Mouse (Mus musculus): ENCODE data around the gene Gdi2.
"Not testable (repeated sequence)": the region's sequence is repeated elsewhere in the genome, so short reads cannot be mapped to it uniquely, and the experiment has no call there.

Gene Gdi2

DNA sequence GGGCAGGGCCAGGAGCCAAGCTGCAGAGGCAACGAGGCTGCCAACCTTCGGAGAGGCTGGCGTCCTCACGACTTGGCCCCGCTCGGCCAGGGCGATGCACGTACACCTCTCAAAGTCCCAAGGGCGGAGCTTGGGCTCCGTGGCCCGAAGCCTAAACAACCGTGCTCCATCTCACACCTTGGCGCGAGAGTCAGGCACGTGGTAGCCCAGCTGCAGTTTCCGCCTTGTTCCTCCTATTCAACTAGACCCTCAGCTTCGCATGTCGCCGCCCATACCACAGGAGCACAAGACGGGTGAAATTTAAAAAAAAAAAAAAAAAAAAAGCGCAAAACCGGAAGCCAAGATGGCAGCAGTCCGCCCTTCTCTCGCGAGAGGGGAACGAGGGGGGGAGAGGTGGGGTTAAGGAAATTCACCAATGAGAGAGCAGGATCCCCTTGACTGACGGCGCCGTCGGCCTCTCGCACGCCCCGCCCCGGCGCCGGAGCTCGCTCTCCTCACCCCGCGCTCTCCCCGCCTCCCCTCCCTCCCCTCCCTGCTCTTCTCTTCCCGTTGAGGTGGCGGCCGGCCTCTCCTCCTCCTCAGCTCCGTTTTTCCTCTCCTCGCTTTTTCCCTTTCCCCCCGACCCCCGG is at the start of gene Gdi2:
TSS of gene Gdi2 (plus strand) at position 470 of the 629 bp plus-strand sequence.
- DNase-seq = peak; percentile 94

DNA sequence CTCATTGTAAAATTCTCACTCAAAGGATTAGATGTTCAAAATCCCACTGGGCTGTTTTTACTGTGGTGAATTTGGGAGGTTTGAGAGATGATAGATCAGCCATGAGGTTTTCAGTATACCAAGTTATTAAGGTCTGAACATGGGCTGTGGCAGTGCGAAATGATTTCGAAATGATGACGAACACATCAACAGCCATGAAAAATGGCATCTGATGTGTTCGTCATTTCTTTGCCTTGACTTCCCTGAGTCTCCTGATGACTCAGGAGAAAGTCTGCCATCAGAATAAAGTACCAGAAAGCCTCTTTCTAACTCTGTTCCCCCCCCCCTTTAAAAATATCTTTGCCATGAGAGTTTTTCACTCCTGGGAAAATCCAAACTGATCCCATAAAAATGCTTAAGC is 42.3 kb upstream of the Gdi2 start:
- no peak for DNase-seq

DNA sequence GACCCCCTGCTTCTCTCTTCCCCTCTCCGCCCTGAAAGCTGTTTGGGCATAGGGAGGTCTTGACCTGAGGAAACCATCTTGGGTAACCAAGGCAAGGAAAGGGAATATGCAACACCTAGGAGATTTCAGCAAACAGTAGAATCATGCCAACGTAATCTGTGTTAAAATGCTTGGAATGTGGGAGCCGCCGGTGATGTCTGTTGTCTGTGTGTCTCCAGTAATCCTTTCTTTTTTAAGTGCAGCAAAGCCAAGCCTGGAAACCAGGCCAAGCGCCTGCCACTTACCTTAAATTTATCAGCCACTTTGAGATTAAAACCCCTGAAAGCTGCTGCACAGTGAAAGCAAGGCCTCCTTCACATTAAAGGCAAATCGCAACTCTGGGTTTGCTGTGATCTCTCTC is 36.8 kb upstream of the Gdi2 start:
- not testable (repeated sequence) for DNase-seq

DNA sequence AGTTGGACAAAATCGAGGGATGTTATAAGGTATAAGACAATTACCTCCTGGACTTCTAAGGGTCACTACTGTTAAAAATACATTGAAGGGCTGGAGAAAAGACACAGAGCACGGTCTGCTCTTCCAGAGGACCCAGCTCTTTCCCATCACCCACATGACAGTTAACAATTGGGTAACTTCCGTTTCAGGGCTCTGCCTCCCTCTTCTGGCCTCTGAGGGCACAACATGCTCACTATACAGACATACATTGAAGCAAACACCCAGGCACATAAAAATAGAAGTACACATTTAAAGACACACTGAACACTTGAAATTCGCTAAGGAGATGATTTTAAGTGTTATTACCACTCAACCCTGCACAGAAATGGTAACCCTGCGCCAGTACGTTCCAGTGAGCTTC is 22.5 kb upstream of the Gdi2 start:
- not testable (repeated sequence) for DNase-seq

DNA sequence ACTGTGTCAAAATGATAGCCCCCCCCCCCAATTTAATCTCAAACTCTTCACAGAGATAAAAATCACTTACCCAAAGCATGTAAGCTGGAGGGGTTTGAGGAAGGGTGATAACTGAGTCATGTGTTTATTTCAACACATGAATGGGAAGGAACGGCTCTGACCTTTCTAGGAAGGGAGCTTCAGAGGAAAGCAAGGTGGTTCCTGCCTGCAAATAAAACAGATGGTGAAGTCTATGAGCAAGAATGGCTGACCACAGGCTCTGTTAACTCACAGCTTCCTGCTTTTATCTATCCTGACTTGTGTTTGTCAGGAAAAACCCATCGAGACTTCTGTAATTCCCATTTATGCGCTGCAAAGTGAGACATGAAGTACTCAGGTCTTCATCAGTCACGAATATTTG is 18.5 kb upstream of the Gdi2 start:
- not testable (repeated sequence) for DNase-seq

DNA sequence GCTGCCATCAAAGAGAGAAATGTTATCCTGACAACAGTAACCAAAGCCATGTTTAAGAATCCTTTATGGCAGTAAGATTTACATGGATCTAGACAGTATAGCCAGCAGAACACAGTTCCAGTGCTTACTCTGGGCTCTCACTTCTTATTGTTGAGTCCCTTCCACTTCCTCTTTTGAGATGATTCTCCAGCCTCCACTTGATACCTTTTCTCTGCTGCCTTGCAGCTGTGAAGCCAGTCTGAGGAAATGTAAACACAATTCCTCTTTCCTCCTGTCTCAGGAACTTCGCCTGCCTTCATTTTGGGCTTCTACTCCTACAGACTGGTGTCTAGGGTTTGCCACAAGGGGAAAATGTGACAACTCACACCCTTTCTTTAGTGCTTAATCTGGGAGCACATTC is 17.9 kb upstream of the Gdi2 start:
- not testable (repeated sequence) for DNase-seq

DNA sequence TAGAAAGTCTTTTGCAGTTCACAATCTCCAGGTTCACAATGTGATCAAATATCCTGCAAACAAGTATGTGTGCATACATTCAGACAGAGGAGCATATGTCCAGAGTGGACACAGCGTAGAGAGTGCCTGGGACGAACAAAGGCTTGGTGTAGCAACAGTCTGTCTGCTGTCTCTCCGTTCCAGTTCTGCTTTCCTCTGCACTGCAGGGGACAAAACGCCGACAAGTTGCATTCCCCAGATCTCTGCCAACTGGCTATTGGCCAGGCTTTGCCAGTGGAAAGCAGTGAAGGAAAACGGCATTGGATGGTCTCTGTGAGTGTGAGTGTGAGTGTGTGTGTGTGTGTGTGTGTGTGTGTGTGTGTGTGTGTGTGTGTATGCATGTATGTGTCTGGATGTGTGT is 14.4 kb upstream of the Gdi2 start:
- no peak for DNase-seq

DNA sequence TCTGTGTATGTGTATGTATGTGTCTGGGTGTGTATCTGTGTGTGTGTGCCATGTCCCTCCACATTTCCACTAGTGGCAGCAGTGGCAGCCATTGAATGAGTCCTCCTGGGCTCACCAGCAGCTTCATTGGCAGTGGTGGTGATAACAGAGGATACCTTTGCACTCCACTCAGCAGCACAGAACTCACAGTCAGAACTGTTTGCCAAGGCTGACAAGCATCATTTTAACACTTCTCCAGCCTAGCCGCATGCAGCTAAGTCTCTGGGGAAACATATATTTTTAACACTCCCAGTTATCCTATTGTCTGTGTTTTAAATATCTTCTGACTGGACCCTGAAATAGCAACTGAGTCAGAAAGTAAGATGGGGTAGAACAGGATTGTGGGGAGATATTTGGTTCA is 13.9 kb upstream of the Gdi2 start:
- DNase-seq = no peak

DNA sequence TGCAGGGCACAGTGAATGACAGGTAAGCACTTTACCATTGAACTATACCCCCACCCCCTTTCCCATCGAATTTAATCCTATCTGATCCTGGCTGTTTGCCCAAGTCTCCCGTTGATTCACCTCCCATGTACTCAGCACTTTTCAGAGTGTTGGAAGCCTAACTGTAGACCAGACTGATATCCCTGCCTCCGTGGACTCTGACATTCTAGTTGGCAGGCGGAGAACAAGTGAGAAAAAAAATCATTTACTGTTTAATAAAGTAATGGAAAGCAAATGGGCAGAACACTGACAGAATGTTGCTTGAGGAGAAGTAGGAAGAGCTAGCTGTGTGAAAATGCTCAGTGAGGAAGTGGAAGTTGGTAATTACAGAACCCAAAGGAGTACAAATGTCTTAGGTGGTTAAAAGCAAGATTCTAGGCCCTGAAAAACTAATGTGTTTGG is 12.2 kb upstream of the Gdi2 start:
- no peak for DNase-seq

DNA sequence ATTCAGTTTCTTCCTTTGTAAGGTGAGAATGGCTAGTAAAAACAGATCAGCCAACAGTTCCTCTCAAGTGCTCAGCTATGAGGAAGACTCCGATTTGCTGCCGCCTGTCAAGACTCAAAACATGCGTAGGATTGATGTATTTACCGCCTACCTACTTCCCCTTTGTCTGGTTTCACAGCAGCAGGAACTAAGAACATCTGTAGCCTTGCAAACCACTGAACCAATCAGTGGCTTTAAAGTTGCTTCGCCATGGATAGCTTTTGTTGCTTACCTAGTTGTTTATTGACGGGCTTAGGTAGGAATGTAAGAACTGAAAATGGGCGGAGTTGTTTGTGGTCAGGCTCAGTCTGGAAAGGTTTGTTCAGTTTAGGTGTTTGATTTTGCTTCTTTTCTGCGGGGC is 11.5 kb upstream of the Gdi2 start:
- DNase-seq = no peak

DNA sequence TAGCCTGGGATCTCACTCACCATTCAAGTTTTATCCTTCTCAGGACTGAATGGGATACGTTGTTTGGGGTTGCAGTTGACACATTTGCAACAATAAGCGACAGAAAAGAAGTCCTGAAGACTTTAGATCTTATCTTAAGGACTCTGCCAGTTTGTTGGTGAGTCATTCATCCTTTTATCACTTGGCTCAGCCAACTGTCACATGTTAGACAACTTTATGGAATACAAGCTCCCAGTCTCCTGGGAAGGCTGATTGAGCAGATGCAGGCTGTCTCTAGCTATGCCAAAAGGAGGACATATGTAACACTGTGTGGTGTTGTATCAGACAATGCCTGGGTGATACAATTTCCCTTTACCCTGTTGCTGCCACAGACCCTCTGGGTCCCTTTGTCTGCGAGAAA is 7.4 kb upstream of the Gdi2 start:
- no peak for DNase-seq

DNA sequence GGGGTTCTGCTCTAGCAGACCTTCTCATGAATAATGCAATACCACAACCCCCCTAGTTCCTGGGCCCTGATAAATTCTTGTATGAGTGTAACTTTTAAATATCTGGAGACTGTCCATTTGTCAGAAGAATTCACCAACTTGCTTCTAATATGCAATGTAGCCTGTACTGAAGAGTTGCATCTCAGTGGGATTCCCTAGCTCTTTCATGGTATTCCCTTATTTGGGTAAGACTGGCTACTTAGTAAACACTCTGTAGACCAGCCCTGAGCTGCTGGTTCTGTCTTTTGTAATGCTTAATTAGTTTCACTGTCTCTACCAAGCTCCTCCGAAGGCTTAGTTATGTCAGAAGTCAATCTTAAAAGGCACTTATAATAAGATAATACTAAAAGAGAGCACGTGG is 6.7 kb upstream of the Gdi2 start:
- DNase-seq = not testable (repeated sequence)

DNA sequence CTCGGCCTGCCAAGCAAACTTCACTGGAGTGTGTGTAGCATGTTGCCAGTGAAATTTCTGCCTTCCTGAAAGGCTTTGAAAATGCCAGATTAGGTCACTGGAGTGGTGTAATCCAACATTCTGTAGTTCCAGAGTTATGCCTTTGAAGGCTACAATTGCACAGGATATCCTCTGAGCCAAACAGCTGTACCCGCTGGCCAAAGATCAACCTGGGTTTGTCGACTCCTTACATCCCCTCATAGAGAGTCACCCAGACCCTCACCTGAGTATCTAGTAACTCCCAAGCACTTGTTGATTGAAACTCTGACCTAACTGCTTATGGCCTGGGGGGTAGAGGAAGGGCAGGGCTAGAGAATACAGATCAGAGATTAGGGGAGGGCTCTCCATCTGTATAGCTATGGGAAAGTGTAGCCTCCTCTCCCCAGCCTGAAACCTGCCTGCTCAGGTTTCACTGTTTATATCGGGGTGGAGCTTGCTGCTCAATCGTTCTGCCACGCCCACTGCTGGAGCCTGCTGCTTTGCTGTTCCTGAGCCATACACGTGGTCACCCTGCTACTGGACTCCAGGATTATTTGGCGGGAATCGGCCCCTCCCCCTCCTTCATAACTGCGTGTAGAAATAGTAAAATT is 6.1 kb upstream of the Gdi2 start:
- DNase-seq = no peak

DNA sequence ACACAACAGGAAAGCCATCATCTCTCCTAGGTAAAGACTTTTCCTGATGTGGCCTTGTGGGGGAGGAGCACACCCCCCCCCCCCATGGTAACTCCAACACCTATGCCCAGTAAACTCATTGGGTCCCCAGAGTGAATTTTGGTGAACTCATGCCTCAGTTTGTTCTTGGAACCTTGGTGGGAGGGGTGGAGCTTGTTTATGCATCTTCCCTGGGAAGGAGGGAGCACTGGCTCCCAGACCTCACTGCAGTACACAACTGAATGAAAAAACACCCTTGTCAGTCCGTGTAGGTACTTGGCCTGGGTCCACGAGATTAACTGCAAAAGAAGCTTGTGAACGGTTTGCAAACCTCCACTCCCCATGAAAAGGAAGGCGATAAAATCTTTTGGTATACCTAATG is 5.4 kb upstream of the Gdi2 start:
- no peak for DNase-seq

DNA sequence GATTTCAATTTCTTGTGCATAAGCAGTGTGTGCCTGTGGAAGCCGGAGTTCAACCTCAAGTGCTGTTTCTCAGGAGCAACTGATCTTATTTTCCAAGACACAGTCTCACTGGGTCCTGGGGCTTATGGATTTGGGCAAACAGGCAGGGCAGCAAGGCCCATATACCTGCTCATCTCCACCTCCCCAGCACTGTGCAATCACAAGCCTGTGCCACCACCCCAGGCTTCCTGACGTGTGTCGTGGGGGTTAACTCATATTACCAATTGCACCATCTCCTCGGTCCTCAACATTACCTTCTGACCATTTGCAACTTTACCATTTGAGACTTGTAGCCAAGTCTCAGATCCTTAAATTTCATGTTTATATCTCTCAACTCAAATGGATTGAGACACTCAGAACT is 3.7 kb upstream of the Gdi2 start:
- no peak for DNase-seq

DNA sequence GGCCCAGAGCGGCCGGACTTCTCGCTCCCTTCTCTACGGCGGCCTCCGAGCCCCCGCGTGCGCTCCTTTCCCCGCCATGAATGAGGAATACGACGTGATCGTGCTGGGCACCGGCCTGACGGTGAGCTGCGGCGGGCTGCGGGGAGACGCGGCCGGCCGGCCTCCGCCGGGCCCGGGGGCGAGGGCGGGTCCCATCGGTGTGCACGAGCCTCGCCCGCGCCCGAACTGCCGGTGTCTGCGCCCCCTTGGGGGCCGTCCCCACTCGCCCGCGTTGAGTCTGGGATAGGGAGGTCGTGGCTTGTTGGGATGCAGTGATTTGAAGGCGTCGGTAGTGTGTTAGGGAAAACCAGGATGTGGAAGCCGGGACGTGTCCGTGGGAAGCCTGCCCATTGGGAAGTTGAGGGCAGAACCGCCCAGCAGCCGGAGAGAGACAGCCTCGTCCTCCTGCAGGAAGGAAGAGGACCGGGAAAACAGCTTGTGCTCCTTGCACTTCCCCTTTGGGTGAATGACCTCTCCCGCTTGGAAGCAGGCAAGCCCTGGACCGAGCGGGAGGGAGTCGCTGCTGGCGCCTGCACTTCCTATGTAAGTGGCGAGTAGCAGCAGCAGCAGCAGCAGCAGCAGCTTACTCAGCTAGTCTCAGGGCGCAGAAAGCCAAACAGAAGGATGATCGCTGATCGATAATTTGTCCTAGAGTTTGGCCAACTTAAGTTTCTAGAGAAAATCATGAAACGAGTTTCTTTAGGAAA is 533 bp downstream of the Gdi2 start:
- DNase-seq = no peak

DNA sequence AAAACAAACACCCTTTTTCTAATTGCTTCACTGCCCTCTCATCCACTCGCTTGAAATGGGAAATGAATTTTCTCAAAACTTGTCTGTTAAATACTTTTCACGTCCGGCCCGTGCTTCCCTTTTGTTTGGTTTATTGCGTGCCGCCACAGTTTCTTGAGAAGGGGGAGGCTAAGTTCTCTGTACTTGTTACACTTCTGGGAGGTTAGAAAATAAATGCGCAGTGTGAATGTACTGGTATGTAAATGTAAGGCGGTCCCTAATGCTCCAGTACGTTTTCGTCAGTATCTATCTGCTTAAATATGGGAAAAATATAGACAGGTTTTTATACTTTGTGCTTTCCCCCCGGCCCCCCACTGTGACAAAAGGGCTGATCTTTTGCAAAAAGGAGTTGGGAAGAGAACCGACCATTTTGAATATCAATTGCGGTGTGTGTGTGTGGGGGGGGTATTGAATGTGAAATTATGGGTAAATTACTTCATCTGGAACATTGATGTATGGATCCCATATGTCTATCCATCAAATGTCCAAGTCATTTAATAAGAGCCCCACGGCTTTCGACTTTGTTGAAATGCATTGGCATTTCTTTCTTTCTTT is 1.2 kb downstream of the Gdi2 start:
- no peak for DNase-seq

DNA sequence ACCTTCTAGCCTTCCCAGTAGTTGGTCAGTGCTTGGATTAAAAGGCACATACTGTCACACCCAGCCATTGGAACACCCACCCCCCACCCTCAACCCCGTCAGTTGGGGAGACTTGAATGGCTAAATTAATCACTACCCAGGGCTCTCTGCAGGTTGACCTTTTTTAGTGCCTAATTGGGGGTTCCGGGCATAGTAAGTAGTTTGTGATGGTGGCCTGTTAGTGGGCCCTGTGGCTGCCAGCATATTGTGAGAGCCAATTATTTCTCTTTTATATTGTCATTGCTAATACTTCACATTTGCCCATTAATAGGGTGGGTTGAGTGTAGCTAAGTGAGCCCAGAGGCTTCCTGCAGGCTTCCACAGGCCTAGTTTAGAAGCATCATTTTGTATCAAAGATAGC is 2.3 kb downstream of the Gdi2 start:
- DNase-seq = no peak

DNA sequence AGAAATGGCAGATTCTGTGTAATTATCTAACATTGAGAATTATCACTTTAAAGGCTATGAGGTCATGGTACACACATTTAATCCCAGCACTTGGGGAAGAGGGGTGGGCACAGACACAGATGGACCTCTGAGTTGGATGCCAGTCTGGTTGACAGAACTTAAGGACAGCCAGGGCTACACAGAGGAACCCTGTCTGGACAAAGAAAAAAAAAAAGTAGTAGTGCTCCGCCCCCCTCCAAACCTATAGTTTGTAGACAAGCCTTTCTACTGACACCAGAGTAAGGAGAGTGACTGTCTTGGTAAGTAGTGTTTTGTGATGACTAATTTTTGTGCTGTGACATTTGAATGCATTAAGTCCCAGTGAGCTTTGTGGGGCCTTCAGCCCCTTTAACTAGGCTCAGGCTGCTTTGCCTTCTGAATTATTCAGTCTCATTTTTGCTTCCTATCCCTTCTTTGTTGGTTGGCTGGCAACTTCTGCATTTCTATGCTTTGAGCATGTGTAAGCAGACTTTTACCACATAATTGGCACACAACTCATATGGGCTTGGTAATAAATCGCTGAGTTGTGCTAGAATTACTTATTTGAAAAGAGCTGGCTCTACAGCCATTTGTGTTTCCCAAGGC is 3.4 kb downstream of the Gdi2 start:
- DNase-seq = no peak

DNA sequence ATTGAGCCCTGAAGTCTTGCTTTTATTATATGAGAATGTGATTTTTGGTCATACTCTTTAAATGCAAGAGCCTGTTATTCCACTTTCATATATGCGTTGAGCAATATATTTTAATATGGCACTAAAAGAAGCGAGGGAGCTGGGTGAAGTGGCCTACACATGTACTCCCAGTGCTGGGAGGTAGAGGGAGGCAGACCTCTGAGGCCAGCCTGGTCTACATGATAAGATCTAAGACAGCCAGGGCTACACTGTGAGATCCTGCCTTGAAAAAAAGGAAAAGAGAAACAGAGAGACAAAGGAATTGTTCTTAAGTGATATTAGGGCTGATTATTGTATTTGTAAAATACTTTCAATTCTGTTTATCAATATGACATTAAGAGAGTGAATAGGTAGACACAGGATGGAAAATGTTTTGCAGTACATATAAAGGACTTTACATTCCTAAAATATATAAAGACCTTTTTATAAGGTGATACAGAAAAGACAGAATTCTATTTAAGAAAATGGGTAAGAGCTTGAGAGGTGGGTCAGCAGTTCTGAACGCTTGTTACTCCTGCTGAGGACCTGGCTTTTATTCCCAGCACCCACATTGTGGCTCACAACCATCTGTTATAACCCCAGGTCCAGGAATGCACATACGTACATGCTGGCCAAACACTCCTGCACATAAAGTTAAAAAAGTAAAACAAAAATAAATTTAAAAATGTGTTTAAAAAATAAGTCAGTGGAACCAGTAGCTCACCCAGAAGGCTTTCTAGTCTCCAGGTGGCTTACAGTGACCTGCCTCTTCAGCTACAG is 6.4 kb downstream of the Gdi2 start:
- DNase-seq = no peak

DNA sequence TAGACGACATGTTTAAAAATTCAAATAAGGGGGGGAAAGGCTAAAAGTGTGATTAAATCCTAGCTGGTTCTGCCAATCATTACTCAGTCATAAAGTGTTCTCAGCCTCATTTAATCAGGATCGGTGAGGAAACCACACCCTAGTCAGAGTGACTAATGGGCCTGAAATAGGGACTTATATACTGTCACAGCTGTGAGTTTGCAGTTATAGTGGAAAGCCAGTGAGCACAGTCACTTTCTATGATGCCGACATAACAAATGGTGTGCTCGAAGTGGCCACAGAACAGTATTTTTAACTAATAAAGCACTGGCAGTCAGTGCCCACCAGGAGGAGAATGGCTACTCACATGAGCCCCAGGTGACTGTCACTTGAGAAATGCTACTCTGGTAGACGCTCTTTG is 7.1 kb downstream of the Gdi2 start:
- no peak for DNase-seq

DNA sequence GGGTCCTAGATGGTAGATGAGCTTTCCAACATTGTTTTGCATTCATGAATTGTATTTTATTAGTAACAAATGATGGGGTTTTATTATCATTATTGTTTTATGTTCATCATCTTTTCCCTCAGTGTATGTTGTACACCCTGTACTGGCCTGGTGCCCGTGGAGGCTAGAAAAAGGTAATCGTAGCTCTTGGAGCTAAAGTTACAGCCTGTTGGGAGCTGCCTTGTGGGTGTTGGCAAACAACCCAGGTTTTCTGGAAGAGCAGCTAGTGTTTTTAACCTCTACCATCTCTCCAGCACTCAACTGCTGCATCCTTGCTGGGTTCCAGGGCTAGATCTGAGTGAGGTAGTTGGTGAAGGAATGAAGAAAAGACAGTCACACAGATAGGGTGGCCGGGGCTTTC is 9.5 kb downstream of the Gdi2 start:
- DNase-seq = no peak

DNA sequence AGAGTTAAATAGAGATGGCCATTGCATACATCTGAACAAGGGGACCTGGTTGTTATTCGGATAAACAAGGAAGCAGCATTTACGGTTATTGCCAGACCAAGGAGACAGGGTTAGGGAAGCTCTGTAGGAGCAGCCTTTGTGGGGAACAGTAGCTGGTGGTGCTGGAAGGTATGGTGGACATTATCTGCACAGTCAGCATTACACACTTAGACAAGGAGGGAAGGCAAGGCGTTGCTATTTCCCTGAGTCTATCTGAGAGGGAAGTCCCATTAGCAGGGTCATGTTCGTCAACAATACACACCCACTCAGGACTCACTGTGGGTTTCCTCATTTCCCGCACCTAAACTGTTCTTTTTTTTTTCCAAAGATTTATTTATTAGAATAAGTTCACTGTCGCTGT is 10.0 kb downstream of the Gdi2 start:
- DNase-seq = no peak
